Mouse (Mus musculus): ENCODE data around the gene Ccnf. TPM values are rescaled to one million over a fixed set of nuclear protein-coding genes. Genes with fewer than 3 reads are reported as not detected.

The Ccnf gene
- polyA plus RNA-seq, 1 experiment from 2014 or later, result 29.6 TPM

DNA sequence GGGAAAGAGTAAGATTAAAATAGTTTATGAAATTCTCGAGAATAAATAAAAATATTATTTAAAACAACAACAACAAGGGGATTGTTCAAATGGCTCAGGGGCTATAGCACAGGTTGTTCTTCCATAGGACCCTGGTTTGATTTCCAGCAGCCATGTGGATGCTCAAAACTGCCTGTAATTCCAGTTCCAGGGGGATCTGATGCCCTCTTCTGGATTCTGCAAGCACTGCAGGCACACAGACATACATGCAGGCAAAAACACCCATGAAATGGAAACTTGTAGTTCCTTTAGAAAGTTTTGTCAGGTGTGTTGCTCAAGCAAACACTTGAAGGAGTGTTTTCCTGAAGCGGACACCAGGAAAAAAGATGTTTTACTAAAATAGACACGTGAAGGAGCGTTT lies 31.4 kb upstream of the Ccnf start:
- TF ChIP-seq EP300 (IDR thresholded peaks at IDR 0.05; ENCODE audit: low read depth) (no peak), CTCF (IDR thresholded peaks at IDR 0.05; ENCODE audit: low read depth) (peak; percentile 56)
- WGBS (ENCODE audit: insufficient replicate concordance), result 71% methylated on average over 4 of the region's 4 CpGs
- H3K9ac ChIP-seq (replicated peaks), result no peak overlapping the region
- no peaks in the 10 kb centered on the region for H3K27me3 ChIP-seq (ENCODE audit: insufficient read depth, low read length)
- H3K27ac ChIP-seq (ENCODE audit: low read depth), result no peak overlapping the region
- ATAC-seq (no peak), DNase-seq (no peak)
- peaks cover 3% of the 10 kb centered on the region for H3K9me3 ChIP-seq (ENCODE audit: low read length)
- H3K4me1 ChIP-seq (ENCODE audit: insufficient read depth), result no peaks in the 10 kb centered on the region
- no peak overlapping the region for H3K4me3 ChIP-seq (ENCODE audit: low read depth, low read length)
- no peaks in the 10 kb centered on the region for H3K36me3 ChIP-seq (replicated peaks; ENCODE audit: insufficient read depth, low read length)
- no peak overlapping the region for H3K4me2 ChIP-seq (ENCODE audit: low read depth, low read length)

DNA sequence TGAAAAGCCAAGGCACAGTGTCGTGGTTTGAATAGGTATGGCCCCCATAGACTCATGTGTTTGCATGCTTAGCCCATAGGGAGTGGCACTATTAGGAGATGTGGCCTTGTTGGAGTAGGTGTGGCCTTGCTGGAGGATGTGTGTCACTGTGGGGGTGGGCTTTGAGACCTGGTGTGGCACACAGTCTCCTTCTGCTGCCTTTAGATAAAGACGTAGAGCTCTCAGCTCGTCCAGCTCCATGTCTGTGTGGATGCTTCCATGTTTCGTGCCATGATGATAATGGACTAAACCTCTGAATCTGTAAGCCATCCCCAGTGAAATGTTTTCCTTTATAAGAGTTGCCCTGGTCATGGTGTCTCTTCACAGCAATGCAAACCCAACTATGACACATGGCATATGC lies 28.6 kb upstream of the Ccnf start:
- Histone ChIP-seq H3K9me3 (ENCODE audit: low read length) (peaks cover 11% of the 10 kb centered on the region), H3K9ac (replicated peaks) (no peak overlapping the region), H3K4me3 (ENCODE audit: low read depth, low read length) (no peak overlapping the region), H3K27me3 (ENCODE audit: insufficient read depth, low read length) (no peaks in the 10 kb centered on the region), H3K36me3 (replicated peaks; ENCODE audit: insufficient read depth, low read length) (no peaks in the 10 kb centered on the region), H3K4me1 (ENCODE audit: insufficient read depth) (no peaks in the 10 kb centered on the region), H3K4me2 (ENCODE audit: low read depth, low read length) (no peak overlapping the region), H3K27ac (ENCODE audit: low read depth) (no peak overlapping the region)
- WGBS (ENCODE audit: insufficient replicate concordance), result 66% methylated on average over 4 of the region's 4 CpGs
- ATAC-seq, result no peak
- DNase-seq, result no peak
- TF ChIP-seq EP300 (IDR thresholded peaks at IDR 0.05; ENCODE audit: low read depth) (no peak), CTCF (IDR thresholded peaks at IDR 0.05; ENCODE audit: low read depth) (no peak)

DNA sequence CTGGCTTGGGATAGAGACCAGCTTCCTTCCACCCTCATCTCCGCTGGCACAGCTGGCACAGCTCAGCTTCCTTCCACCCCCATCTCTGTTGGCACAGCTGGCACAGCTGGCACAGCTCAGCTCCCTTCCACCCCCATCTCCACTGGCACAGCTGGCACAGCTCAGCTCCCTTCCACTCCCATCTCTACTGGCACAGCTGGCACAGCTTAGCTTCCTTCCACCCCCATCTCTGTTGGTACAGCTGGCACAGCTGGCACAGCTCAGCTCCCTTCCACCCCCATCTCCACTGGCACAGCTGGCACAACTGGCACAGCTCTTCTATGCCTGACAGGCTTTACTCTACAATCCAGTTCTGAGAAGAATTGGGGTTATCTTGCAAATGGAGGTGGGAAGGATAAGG lies 15.8 kb upstream of the Ccnf start:
- no peak overlapping the region for H3K4me3 ChIP-seq (ENCODE audit: low read depth, low read length)
- ATAC-seq (no peak), DNase-seq (no peak)
- no peak overlapping the region for H3K4me2 ChIP-seq (ENCODE audit: low read depth, low read length)
- no peak overlapping the region for H3K27ac ChIP-seq (ENCODE audit: low read depth)
- H3K36me3 ChIP-seq (replicated peaks; ENCODE audit: insufficient read depth, low read length), result no peaks in the 10 kb centered on the region
- H3K9me3 ChIP-seq (ENCODE audit: low read length), result no peaks in the 10 kb centered on the region
- TF ChIP-seq EP300 (IDR thresholded peaks at IDR 0.05; ENCODE audit: low read depth) (no peak), CTCF (IDR thresholded peaks at IDR 0.05; ENCODE audit: low read depth) (no peak)
- 80% methylated on average over 1 of the region's 1 CpGs for WGBS (ENCODE audit: insufficient replicate concordance)
- no peaks in the 10 kb centered on the region for H3K27me3 ChIP-seq (ENCODE audit: insufficient read depth, low read length)
- H3K9ac ChIP-seq (replicated peaks), result no peak overlapping the region
- no peaks in the 10 kb centered on the region for H3K4me1 ChIP-seq (ENCODE audit: insufficient read depth)

DNA sequence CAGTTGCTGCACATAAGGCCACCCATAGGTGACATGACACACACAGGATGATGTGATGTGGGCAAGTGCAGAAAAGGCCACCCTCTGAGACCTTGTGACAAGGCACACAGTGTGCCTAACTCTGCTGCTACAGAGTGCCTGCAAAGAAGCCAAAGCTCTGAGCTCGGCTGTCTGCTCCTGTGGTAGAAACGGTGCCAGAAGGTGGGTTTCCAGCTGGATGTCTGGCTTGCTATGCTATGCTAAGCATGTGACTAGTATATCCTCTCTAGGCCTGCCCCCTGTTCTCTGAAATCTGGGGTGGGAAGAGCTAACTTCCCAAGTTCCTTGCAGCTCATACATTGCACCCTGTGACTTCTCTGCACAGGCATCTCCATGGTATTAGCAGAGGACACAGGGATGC lies 13.5 kb upstream of the Ccnf start:
- TF ChIP-seq EP300 (IDR thresholded peaks at IDR 0.05; ENCODE audit: low read depth) (no peak), CTCF (IDR thresholded peaks at IDR 0.05; ENCODE audit: low read depth) (no peak)
- H3K4me1 ChIP-seq (ENCODE audit: insufficient read depth), result no peaks in the 10 kb centered on the region
- no peak overlapping the region for H3K27ac ChIP-seq (ENCODE audit: low read depth)
- DNase-seq (no peak), ATAC-seq (no peak)
- H3K9ac ChIP-seq (replicated peaks), result no peak overlapping the region
- H3K36me3 ChIP-seq (replicated peaks; ENCODE audit: insufficient read depth, low read length), result no peaks in the 10 kb centered on the region
- no peaks in the 10 kb centered on the region for H3K27me3 ChIP-seq (ENCODE audit: insufficient read depth, low read length)
- H3K9me3 ChIP-seq (ENCODE audit: low read length), result no peaks in the 10 kb centered on the region
- H3K4me2 ChIP-seq (ENCODE audit: low read depth, low read length), result no peak overlapping the region
- WGBS (ENCODE audit: insufficient replicate concordance), result 62% methylated on average over 2 of the region's 2 CpGs
- H3K4me3 ChIP-seq (ENCODE audit: low read depth, low read length), result no peak overlapping the region

DNA sequence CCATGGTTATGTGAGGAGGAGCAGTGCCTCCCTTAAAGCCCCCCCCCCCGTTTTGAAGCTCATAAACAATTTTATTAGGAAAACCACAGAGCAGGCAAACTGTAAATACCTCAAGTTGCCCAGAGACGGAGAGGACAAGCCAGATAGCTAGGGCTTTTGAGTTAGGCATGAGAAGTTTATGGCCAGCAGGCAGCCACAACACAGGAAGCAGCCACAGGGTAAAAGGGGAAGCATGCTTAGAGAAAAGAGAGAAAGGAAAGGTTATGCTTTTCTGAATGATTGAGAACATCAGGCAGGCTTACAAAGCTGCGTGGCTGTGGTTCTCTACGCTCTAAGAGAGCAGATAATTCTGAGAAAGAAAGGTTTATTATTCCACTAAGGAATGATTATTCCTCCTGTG lies 9.2 kb upstream of the Ccnf start:
- TF ChIP-seq EP300 (IDR thresholded peaks at IDR 0.05; ENCODE audit: low read depth), result no peak
- no peak for TF ChIP-seq CTCF (IDR thresholded peaks at IDR 0.05; ENCODE audit: low read depth)
- no peak for DNase-seq
- Histone ChIP-seq H3K9me3 (ENCODE audit: low read length) (no peaks in the 10 kb centered on the region), H3K36me3 (replicated peaks; ENCODE audit: insufficient read depth, low read length) (no peaks in the 10 kb centered on the region), H3K4me1 (ENCODE audit: insufficient read depth) (no peaks in the 10 kb centered on the region; the same call in 1 of the 2 replicates), H3K27ac (ENCODE audit: low read depth) (no peak overlapping the region), H3K27me3 (ENCODE audit: insufficient read depth, low read length) (no peaks in the 10 kb centered on the region), H3K4me3 (ENCODE audit: low read depth, low read length) (no peak overlapping the region), H3K9ac (replicated peaks) (no peak overlapping the region), H3K4me2 (ENCODE audit: low read depth, low read length) (no peak overlapping the region)
- no peak for ATAC-seq
- 37% methylated on average over 4 of the region's 4 CpGs for WGBS (ENCODE audit: insufficient replicate concordance)

DNA sequence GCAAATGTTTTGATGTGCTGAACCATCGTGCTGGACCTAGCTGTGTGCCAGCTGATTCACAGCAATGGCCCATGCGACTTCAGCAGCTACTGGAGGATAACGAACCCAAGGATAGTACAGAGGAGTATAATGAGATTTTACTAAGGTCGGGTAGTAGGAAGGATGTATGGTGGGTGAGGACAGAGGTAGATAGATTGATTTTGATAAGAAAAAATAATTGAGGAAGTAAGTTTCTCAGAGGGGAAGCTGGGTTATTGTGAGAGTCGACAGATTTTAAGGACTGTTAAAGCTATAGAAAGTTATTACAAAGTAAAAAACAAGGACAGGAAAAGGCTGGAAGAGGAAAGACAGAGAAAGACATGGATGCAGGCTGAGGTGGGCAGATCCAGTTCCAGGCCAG lies 8.4 kb upstream of the Ccnf start:
- Histone ChIP-seq H3K4me3 (ENCODE audit: low read depth, low read length) (no peak overlapping the region), H3K9me3 (ENCODE audit: low read length) (no peaks in the 10 kb centered on the region), H3K27me3 (ENCODE audit: insufficient read depth, low read length) (no peaks in the 10 kb centered on the region), H3K27ac (ENCODE audit: low read depth) (no peak overlapping the region), H3K4me2 (ENCODE audit: low read depth, low read length) (no peak overlapping the region), H3K4me1 (ENCODE audit: insufficient read depth) (no peaks in the 10 kb centered on the region; the same call in 1 of the 2 replicates), H3K9ac (replicated peaks) (no peak overlapping the region), H3K36me3 (replicated peaks; ENCODE audit: insufficient read depth, low read length) (no peaks in the 10 kb centered on the region)
- DNase-seq, result no peak
- WGBS (ENCODE audit: insufficient replicate concordance), result 34% methylated on average over 5 of the region's 5 CpGs
- TF ChIP-seq EP300 (IDR thresholded peaks at IDR 0.05; ENCODE audit: low read depth) (no peak), CTCF (IDR thresholded peaks at IDR 0.05; ENCODE audit: low read depth) (no peak)
- ATAC-seq, result no peak

DNA sequence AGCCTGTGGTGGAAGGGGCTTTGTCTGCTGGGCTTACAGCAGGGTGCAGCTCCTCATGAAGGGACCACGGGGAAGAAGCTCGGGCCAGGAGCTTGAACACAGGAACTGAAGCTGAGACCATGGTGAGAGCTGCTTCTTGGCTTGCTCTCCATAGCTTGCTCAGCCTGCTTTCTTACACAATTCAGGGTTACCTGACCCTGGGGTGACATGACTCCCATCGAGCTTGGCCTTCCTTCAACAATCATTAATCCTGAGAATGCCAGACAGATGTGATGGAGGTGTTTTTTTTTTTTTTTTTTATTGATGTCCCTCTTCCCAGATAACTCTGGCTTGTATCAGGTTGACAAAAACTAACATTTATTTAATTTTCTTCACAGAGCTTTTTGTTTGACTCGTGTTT lies 7.7 kb upstream of the Ccnf start:
- WGBS (ENCODE audit: insufficient replicate concordance), result 55% methylated on average over 4 of the region's 4 CpGs
- DNase-seq, result no peak

More for the DNA sequence above, 7.7 kb upstream of the Ccnf start:
- H3K36me3 ChIP-seq (replicated peaks; ENCODE audit: insufficient read depth, low read length), result no peaks in the 10 kb centered on the region
- H3K4me1 ChIP-seq (ENCODE audit: insufficient read depth), result peaks cover 2% of the 10 kb centered on the region; the same call in 1 of the 2 replicates
- H3K4me2 ChIP-seq (ENCODE audit: low read depth, low read length), result no peak overlapping the region
- H3K9ac ChIP-seq (replicated peaks), result no peak overlapping the region
- no peaks in the 10 kb centered on the region for H3K27me3 ChIP-seq (ENCODE audit: insufficient read depth, low read length)
- H3K4me3 ChIP-seq (ENCODE audit: low read depth, low read length), result no peak overlapping the region
- H3K9me3 ChIP-seq (ENCODE audit: low read length), result no peaks in the 10 kb centered on the region
- H3K27ac ChIP-seq (ENCODE audit: low read depth), result no peak overlapping the region
- ATAC-seq, result no peak
- no peak for TF ChIP-seq EP300 (IDR thresholded peaks at IDR 0.05; ENCODE audit: low read depth)
- TF ChIP-seq CTCF (IDR thresholded peaks at IDR 0.05; ENCODE audit: low read depth), result no peak
